Mouse (Mus musculus) CH12.LX (cell line): ENCODE measurements around the gene Eef2k. TPM values are rescaled to one million over a fixed set of nuclear protein-coding genes. Genes with fewer than 3 reads are reported as not detected.

Experiments used
- DNase-seq: peaks from one replicate; pipeline ENCODE4 v3.0.0-alpha.2; 2013; ENCODE audit errors: extremely low read depth
- H3K27ac ChIP-seq: 2 replicates; pipeline ENCODE4 v1.5.1; 2012; ENCODE audit warnings: low read depth, mild to moderate bottlenecking, control low read depth, moderate library complexity; ENCODE audit not compliant: insufficient read depth
- H3K27me3 ChIP-seq: replicated peaks from 2 replicates; pipeline ENCODE3; 2012; ENCODE audit warnings: inconsistent platforms
- H3K36me3 ChIP-seq, 2 experiments: replicated peaks in 1 of 2; 2 replicates each; pipeline versions ENCODE3 to v1.6.1; 2012; ENCODE audit warnings: inconsistent platforms in 1 of 2, low read length in 1 of 2, mild to moderate bottlenecking in 1 of 2, mixed read lengths in 1 of 2, moderate library complexity in 1 of 2; ENCODE audit not compliant: control insufficient read depth in 1 of 2, insufficient read depth in 1 of 2
- H3K4me1 ChIP-seq, 2 experiments: 2 replicates each; pipeline ENCODE4 v1.6.1; 2012; ENCODE audit warnings: inconsistent platforms in 1 of 2, moderate library complexity in 1 of 2; ENCODE audit not compliant: insufficient read depth in 2 of 2, control insufficient read depth in 1 of 2
- H3K4me2 ChIP-seq: 2 replicates; pipeline ENCODE4 v1.6.1; 2012; ENCODE audit warnings: low read depth, mild to moderate bottlenecking, control low read depth; ENCODE audit not compliant: poor library complexity, insufficient read depth, severe bottlenecking
- H3K4me3 ChIP-seq, 3 experiments: fragments of 150-350 bp in 1 of 3; sonication (generic) in 1 of 3; replicated peaks in 1 of 3; 2 replicates each; pipeline versions ENCODE3 to v1.5.1; 2011 to 2012; ENCODE audit warnings: low read depth in 2 of 3, low read length in 2 of 3, mild to moderate bottlenecking in 2 of 3, moderate library complexity in 2 of 3, control low read depth in 1 of 3, improper control_type of control experiment in 1 of 3, inconsistent platforms in 1 of 3, mixed read lengths in 1 of 3; ENCODE audit not compliant: poor library complexity in 1 of 3
- H3K79me2 ChIP-seq: replicated peaks from 2 replicates; pipeline ENCODE4 v1.6.1; 2012; ENCODE audit warnings: mild to moderate bottlenecking, moderate library complexity; ENCODE audit not compliant: control insufficient read depth, poor library complexity, insufficient read depth, severe bottlenecking; ENCODE audit errors: extremely low read depth
- H3K9ac ChIP-seq: 2 replicates; pipeline ENCODE4 v1.6.1; 2012; ENCODE audit warnings: low read depth, mild to moderate bottlenecking, control low read depth, moderate library complexity; ENCODE audit not compliant: insufficient read depth
- H3K9me3 ChIP-seq: replicated peaks from 2 replicates; pipeline ENCODE3; 2012; ENCODE audit warnings: low read length, inconsistent platforms, mixed read lengths
- CTCF ChIP-seq, 2 experiments: IDR thresholded peaks in 1 of 2; conservative IDR thresholded peaks in 1 of 2; 2 replicates each; pipeline ENCODE4 v1.5.1; 2011 to 2012; ENCODE audit warnings: low read depth in 2 of 2, low read length in 2 of 2, improper control_type of control experiment in 1 of 2, inconsistent platforms in 1 of 2, mild to moderate bottlenecking in 1 of 2, moderate library complexity in 1 of 2
- ELF1 ChIP-seq: IDR thresholded peaks from 2 replicates; pipeline ENCODE4 v1.6.1; 2014; ENCODE audit warnings: low read depth, mild to moderate bottlenecking, inconsistent platforms, low read length, improper control_type of control experiment
- KAT2A ChIP-seq: IDR thresholded peaks from 2 replicates; pipeline ENCODE4 v1.6.1; 2012; ENCODE audit warnings: low read length, improper control_type of control experiment, inconsistent platforms; ENCODE audit not compliant: insufficient replicate concordance
- MXI1 ChIP-seq: IDR thresholded peaks from 2 replicates; pipeline ENCODE4 v1.6.1; 2011; ENCODE audit warnings: mild to moderate bottlenecking, low read depth, low read length, improper control_type of control experiment
- MYC ChIP-seq: IDR thresholded peaks from 2 replicates; pipeline ENCODE4 v1.6.1; 2011; ENCODE audit warnings: low read depth, mild to moderate bottlenecking, improper control_type of control experiment, low read length
- NRF1 ChIP-seq: IDR thresholded peaks from 2 replicates; pipeline ENCODE4 v1.6.1; 2014; ENCODE audit warnings: low read depth, mild to moderate bottlenecking, inconsistent platforms, low read length, improper control_type of control experiment, moderate library complexity
- SMC3 ChIP-seq: IDR thresholded peaks from 2 replicates; pipeline ENCODE4 v1.6.1; 2011; ENCODE audit warnings: low read depth, low read length, improper control_type of control experiment
- TBP ChIP-seq: conservative IDR thresholded peaks from 2 replicates; pipeline ENCODE4 v1.6.1; 2011; ENCODE audit warnings: low read depth, low read length, improper control_type of control experiment
- TCF12 ChIP-seq: IDR thresholded peaks from 2 replicates; pipeline ENCODE4 v1.6.1; 2014; ENCODE audit warnings: low read depth, mild to moderate bottlenecking, inconsistent platforms, low read length, improper control_type of control experiment
- ZNF384 ChIP-seq: IDR thresholded peaks from 2 replicates; pipeline ENCODE4 v1.6.1; 2012; ENCODE audit warnings: low read depth, low read length, improper control_type of control experiment, inconsistent platforms
- dilution Hi-C: fragments of 300-500 bp; cut with MboI; formaldehyde crosslinking; loops from 2 replicates; pipeline ENCODE4 v1.14.3; 2020; ENCODE audit warnings: low sequenced_read_pairs; ENCODE audit not compliant: extremely low pct_unique_long_range_greater_than_20kb, extremely low pct_ligation_motif_present
- in situ Hi-C: fragments of 300-500 bp; cut with MboI; formaldehyde crosslinking; loops from 3 replicates; pipeline ENCODE4 v1.14.3; 2019; ENCODE audit warnings: low sequenced_read_pairs, low pct_ligation_motif_present, low pct_unique_long_range_greater_than_20kb, mixed read lengths
- polyA plus RNA-seq: library from polyadenylated mRNA; unstranded; fragments of >175 nt; gene quantifications from 2 replicates; pipeline ENCODE4 v1.2.1, GENCODE M21; 2012; ENCODE audit warnings: low read depth; ENCODE audit not compliant: insufficient read length
- total RNA-seq, 2 experiments: library from RNA; depleted of rRNA; stranded (reverse); fragments of 300-350 nt in 1 of 2; fragments of >200 nt in 1 of 2; gene quantifications; 2 replicates each; pipeline ENCODE4 v1.2.3; 2012 to 2014

Gene Eef2k
- total and polyA plus RNA-seq, 3 experiments = 5.5 to 13.9 (median 13.7) TPM

DNA sequence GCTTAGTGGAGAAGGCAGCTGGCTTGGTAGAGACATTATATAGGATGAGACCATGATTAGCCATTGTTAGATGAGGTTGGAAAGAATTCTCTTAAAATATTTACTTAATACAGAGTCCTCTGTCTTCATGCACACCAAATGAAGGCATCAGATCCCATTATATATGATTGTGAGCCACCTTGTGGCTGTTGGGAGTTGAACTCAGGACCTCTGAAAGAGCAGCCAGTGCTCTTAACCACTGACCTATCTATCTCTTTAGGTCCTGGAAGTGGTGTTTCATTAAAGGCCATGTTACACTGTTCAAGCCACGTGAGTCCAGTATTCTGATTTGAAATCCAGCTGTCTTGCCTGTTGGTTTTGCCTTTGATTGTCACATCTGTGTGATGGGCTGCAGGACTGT is 70.7 kb downstream of the Eef2k start (continued):
- peak in 1 of 2 experiments; percentile 76; a peak in 2 of 4 replicates for TF ChIP-seq CTCF (conservative IDR thresholded peaks at IDR 0.05 in 1 of 2, IDR thresholded peaks at IDR 0.05 in 1 of 2; ENCODE audit: low read depth in 2 of 2, low read length in 2 of 2)

DNA sequence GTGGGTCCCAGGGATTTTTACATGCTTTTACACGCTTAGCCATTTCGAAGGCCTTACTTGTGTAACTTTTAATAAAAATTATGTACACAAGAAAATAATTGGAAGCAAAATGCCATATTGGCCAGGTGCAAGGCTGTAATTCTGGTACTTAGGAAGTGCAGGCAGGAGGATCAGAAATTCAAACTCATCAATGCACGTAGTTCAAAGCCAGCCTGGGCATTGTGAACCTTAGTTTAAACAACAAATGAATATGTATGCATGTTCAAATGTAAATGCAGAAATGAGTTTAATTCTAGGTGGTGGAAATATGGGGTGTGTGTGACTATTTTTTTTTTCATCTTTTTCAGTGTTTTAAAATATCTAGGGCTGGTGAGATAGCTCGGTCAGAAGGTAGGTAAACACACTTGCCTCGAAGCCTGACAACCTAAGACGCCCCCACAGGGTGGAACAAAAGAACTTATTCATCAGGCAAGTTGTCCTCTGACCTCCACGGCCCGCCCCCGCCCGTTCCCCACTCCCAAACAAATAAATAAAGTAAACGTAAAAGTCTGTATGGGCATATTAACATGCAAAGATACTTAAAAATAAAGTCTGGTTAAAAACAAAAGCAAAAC is 73.7 kb downstream of the Eef2k start:
- H3K4me2 ChIP-seq = peak overlapping the region; percentile 79
- in situ Hi-C loops = no loop called here
- H3K4me1 ChIP-seq = peaks cover 0 to 32% of the 10 kb centered on the region in 2 experiments; a peak in 2 of 4 replicates
- no peaks in the 10 kb centered on the region for H3K27me3 ChIP-seq
- H3K9ac ChIP-seq = 0 out of 2 replicates have a peak overlapping the region, but pooled peaks have one; percentile 29
- peaks cover 0 to 16% of the 10 kb centered on the region in 2 experiments for H3K36me3 ChIP-seq
- H3K9me3 ChIP-seq = no peaks in the 10 kb centered on the region
- DNase-seq = peak; percentile 40
- dilution Hi-C loops = no loop called here
- TF ChIP-seq KAT2A (no peak), CTCF (conservative IDR thresholded peaks at IDR 0.05 in 1 of 2, IDR thresholded peaks at IDR 0.05 in 1 of 2; ENCODE audit: low read depth in 2 of 2, low read length in 2 of 2) (peak in 1 of 2 experiments; percentile 27; a peak in 2 of 4 replicates), MXI1 (0 out of 2 replicates have a peak, but pooled peaks have one; percentile 31), MYC (0 out of 2 replicates have a peak, but pooled peaks have one; percentile 21)
- H3K4me3 ChIP-seq = peak overlapping the region in 2 of 3 experiments; percentile 60 to 90
- H3K79me2 ChIP-seq = peaks cover 21% of the 10 kb centered on the region
- no peak overlapping the region for H3K27ac ChIP-seq

DNA sequence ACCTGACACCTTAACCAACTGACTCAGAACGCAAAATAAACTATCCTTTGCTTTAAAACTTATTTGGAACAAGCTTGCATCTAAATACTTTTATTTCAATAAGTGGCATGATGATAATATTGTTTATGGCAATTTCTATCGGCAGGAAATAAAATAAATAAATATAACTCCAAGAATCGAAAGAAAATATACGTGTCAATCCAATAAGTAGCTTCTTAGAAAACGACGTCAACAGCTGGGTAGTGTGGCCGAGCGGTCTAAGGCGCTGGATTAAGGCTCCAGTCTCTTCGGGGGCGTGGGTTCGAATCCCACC is 74.6 kb downstream of the Eef2k start:
- H3K4me3 ChIP-seq = peak overlapping the region; percentile 43 to 90 (median 60)
- TF ChIP-seq TCF12 (no peak), ZNF384 (no peak), SMC3 (no peak), TBP (peak; percentile 99), ELF1 (no peak), NRF1 (no peak)
- TF ChIP-seq, all 38 proteins: peak for 1
- DNase-seq = no peak
- in situ Hi-C loops = no loop called here
- no peak overlapping the region for H3K4me2 ChIP-seq
- peaks cover 27% of the 10 kb centered on the region for H3K79me2 ChIP-seq
- H3K36me3 ChIP-seq = peaks cover 0 to 22% of the 10 kb centered on the region in 2 experiments
- no peaks in the 10 kb centered on the region for H3K9me3 ChIP-seq
- 0 out of 2 replicates have a peak overlapping the region, but pooled peaks have one; percentile 29 for H3K9ac ChIP-seq
- H3K27ac ChIP-seq = no peak overlapping the region
- no peaks in the 10 kb centered on the region for H3K27me3 ChIP-seq
- dilution Hi-C loops = no loop called here
- peaks cover 0 to 32% of the 10 kb centered on the region in 2 experiments; a peak in 2 of 4 replicates for H3K4me1 ChIP-seq
